Mouse (Mus musculus) spleen, postnatal 14 days (tissue): ENCODE data around the gene Fgd3.

Experiments used
- DNase-seq, 2 experiments: peaks; one replicate each; pipeline ENCODE4 v3.0.0; 2021 to 2022; ENCODE audit warnings: low spot score in 2 of 2

The Fgd3 gene

GRCm38 (mm10) chr13:49216808-49217561 lies 103.1 kb downstream of the Fgd3 start:
- DNase-seq: no peak

GRCm38 (mm10) chr13:49216220-49216552 lies 103.9 kb downstream of the Fgd3 start:
- no peak for DNase-seq

DNA sequence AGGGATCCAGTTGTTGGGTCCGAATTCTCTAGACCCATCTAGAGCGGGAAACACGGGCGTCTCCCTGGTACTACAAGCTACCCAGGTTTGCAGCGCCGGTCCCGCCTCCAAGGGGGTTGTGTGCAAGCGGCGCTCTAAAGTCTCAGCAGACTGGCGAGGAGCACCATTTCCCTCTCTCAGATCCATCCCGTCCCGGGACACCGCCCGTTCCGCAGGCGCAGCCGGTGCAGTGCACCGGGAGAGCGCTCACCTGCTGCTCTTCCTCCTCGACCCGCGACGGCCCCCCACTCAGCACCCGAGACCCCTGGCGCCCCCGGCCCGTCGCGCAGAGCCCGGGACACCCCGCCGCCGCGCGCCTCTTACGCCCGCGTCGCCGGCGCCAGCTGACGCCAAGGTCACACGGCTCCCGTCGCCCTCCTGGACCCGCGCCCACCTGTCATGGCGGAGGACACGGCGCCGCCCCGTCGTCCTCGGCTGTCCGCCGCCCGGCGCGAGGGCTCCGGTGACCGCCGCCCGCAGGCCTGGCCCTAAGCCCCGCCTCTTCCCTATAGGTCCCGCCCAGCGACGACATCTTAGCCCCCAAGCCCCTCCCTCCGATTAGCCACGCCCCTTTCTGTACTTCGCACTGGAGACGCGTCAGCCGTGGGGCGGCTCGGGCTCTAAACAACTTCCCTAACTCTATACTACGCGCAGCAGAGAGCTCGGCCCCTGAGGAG lies 104.4 kb downstream of the Fgd3 start, which contains the start of gene Card19:
Card19 (minus strand) TSS at position 534 of the 716 bp plus-strand sequence.
- DNase-seq: peak; percentile 94 to 95

GRCm38 (mm10) chr13:49215128-49215503 lies 105.0 kb downstream of the Fgd3 start:
- DNase-seq: no peak

DNA sequence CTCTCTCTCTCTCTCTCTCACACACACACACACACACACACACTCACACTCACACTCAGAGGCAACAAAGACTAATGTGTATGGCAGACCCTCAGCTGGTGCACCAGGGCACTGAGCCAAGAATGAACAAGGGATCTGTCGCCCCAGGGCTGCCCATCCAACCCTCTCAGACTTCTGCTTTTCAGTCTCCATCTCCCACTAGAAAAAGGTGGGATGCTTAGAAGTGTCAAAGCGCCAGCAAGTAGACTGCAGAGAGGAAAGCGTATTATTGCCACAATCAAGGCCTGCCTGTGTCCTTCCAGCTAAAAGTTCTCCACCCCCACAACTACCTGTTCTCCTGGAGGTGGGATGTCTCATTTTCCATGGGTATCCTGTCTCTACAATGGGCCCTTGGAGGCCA lies 105.7 kb downstream of the Fgd3 start:
- DNase-seq: no peak

DNA sequence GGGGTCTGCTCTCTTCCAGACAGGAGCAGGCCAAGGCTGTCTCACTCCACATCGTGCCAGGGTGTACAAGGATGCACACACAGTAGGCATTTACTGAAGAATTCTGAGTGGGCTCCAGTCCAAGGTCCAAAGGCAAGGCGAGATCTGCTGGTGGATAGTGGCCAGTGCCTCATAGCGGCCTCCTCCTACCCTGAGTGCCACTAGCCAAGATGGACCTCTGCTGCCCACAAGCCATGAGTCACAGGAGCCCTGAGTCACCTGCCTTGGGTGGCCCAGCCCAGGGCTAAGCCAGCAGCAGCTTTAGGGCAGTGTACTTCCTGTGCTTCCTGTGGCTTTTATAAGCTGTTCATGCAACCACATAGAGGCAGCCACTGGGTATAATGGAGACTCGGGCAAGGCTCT lies 106.6 kb downstream of the Fgd3 start:
- DNase-seq: no peak

GRCm38 (mm10) chr13:49212711-49213500 lies 107.2 kb downstream of the Fgd3 start:
- no peak for DNase-seq
